Mouse (Mus musculus) ES-Bruce4 (cell line): ENCODE data around the gene Gm45713. TPM values are rescaled to one million over a fixed set of nuclear protein-coding genes. Genes with fewer than 3 reads are reported as not detected.
A peak's percentile ranks its signal among the peaks of the same experiment; 100 is the strongest.

Experiments
- H3K27ac ChIP-seq: 2 replicates; pipeline ENCODE4 v1.5.1; 2012; ENCODE audit warnings: low read length, inconsistent platforms; ENCODE audit not compliant: insufficient read depth
- H3K27me3 ChIP-seq: 2 replicates; pipeline ENCODE4 v1.6.1; 2012; ENCODE audit warnings: mild to moderate bottlenecking, low read length, inconsistent platforms; ENCODE audit not compliant: control insufficient read depth, poor library complexity, insufficient read depth, severe bottlenecking
- H3K36me3 ChIP-seq: 2 replicates; pipeline ENCODE4 v1.6.1; 2012; ENCODE audit warnings: inconsistent platforms, mild to moderate bottlenecking, low read length, moderate library complexity; ENCODE audit not compliant: control insufficient read depth, poor library complexity, insufficient read depth, severe bottlenecking
- H3K4me1 ChIP-seq: one replicate; pipeline ENCODE4 v1.8.1; 2011; ENCODE audit warnings: low read length; ENCODE audit not compliant: control insufficient read depth, insufficient read depth
- H3K4me3 ChIP-seq: 2 replicates; pipeline ENCODE4 v1.5.1; 2011; ENCODE audit warnings: low read depth, mild to moderate bottlenecking, low read length
- H3K9ac ChIP-seq: 2 replicates; pipeline ENCODE4 v1.6.1; 2012; ENCODE audit warnings: low read depth, mild to moderate bottlenecking, inconsistent platforms; ENCODE audit not compliant: poor library complexity, severe bottlenecking
- H3K9me3 ChIP-seq: replicated peaks from 2 replicates; pipeline ENCODE4 v1.6.1; 2012; ENCODE audit warnings: mild to moderate bottlenecking, low read length, inconsistent platforms; ENCODE audit not compliant: control insufficient read depth, poor library complexity, insufficient read depth, severe bottlenecking
- CTCF ChIP-seq: IDR thresholded peaks from one replicate; pipeline ENCODE4 v1.8.1; 2011; ENCODE audit warnings: low read depth, low read length
- EP300 ChIP-seq: IDR thresholded peaks from 2 replicates; pipeline ENCODE4 v1.6.1; 2011; ENCODE audit warnings: low read depth, low read length; ENCODE audit not compliant: insufficient read depth
- POLR2A ChIP-seq: IDR thresholded peaks from one replicate; pipeline ENCODE4 v1.8.1; 2011; ENCODE audit warnings: low read length; ENCODE audit not compliant: insufficient read depth
- polyA plus RNA-seq: library from polyadenylated mRNA; stranded (reverse); fragments of >200 nt; gene quantifications from 2 replicates; pipeline ENCODE4 v1.2.4, GENCODE M21; 2011; ENCODE audit warnings: low read depth; ENCODE audit not compliant: missing spikeins, insufficient read depth, insufficient read length

Gene Gm45713
- polyA plus RNA-seq, 1 experiment, result not detected

GRCm38 (mm10) chr7:45150321-45150720 lies 14.3 kb upstream of the Gm45713 start:
- H3K9ac ChIP-seq, result no peak overlapping the region

DNA sequence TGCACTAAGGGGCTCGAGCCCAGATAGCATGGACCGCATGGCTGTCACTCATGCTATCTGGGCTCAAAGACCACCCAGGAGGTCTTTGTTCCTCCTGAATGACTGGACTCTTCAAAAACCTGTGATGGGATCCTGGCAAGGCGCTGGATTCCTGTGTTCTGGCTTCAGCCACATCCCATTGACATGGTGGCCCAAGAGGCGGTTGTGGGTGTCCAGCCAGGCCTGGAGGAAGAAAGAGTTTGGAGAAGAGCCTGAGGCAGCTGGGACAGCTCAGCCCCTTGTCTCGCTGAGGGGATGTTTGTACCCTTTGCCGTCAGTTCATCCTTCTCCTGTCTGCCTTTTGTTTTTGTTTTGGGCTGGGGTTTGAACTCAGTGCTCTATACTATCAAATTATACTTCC lies 13.5 kb upstream of the Gm45713 start:
- Histone ChIP-seq H3K27me3 (no peaks in the 10 kb centered on the region), H3K4me1 (peaks cover 5% of the 10 kb centered on the region), H3K9me3 (no peaks in the 10 kb centered on the region), H3K9ac (no peak overlapping the region), H3K27ac (no peak overlapping the region), H3K36me3 (0 out of 2 replicates have a peak, but pooled peaks cover 2% of the 10 kb centered on the region), H3K4me3 (no peak overlapping the region)
- no peak for TF ChIP-seq EP300
- no peak for TF ChIP-seq CTCF
- TF ChIP-seq POLR2A, result no peak

More at GRCm38 (mm10) chr7:45150321-45150720, 14.3 kb upstream of the Gm45713 start:
- H3K36me3 ChIP-seq, result 0 out of 2 replicates have a peak, but pooled peaks cover 2% of the 10 kb centered on the region
- H3K4me1 ChIP-seq, result peaks cover 5% of the 10 kb centered on the region
- no peak overlapping the region for H3K4me3 ChIP-seq
- H3K27me3 ChIP-seq, result no peaks in the 10 kb centered on the region
- H3K9me3 ChIP-seq, result no peaks in the 10 kb centered on the region
- TF ChIP-seq EP300 (no peak), POLR2A (no peak), CTCF (no peak)
- peak overlapping the region; percentile 2; the same call in 1 of the 2 replicates for H3K27ac ChIP-seq

DNA sequence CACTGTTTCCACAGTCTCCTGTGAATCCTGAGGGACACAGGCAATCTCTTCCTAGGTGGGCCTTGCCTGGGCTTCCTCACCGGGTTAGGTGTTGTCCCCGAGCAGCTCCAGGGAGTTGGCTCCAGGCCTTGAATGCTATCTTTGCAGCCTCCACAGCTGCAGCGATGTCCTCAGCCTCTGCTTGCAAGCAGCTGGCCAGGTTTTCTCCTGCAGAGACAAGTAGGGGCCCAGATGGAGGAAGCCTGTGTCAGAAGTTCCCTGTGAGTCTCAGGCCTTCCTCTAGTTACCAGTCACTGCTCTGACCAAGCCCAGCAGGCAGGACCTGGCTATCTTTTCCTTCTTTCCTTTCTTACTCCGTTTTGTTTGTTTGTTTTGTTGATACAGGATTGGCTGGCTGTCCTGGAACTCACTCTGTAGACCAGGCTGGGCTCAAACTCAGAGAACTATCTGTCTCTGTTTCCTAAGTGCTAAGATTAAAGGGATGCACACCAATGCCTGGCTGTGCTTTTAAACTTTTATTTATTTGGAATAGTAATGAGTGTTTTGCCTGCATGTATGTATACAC lies 12.6 kb upstream of the Gm45713 start:
- Histone ChIP-seq H3K4me3 (no peak overlapping the region), H3K4me1 (peaks cover 5% of the 10 kb centered on the region), H3K9ac (no peak overlapping the region), H3K9me3 (no peaks in the 10 kb centered on the region), H3K27me3 (no peaks in the 10 kb centered on the region), H3K27ac (no peak overlapping the region), H3K36me3 (0 out of 2 replicates have a peak, but pooled peaks cover 2% of the 10 kb centered on the region)
- TF ChIP-seq EP300, result no peak
- no peak for TF ChIP-seq POLR2A
- TF ChIP-seq CTCF, result no peak

- 0 out of 2 replicates have a peak, but pooled peaks cover 2% of the 10 kb centered on the region for H3K36me3 ChIP-seq
- H3K9me3 ChIP-seq, result no peaks in the 10 kb centered on the region
- H3K9ac ChIP-seq, result no peak overlapping the region
Observed at GRCm38 (mm10) chr7:45147899-45148298, 11.9 kb upstream of the Gm45713 start.

DNA sequence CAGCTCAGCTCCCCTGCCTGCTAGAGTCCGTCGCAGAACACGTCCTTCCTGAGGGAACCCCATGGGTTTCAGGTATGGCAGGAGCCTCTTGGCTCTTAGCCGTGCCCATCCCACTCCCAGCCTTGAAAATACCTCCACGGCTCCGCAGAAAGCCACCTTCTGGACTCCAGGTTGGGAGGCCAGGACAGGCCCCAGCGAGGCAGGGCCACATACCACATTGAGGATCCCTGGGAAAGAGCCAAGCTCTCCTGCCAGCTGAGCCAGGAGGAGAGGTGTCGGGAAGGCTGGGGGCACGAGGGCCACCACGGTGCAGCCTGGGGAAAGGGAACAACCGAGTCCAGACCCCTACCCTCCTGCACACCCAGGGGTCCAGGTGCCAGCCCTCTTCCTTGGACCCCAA lies 11.2 kb upstream of the Gm45713 start:
- TF ChIP-seq CTCF (no peak), POLR2A (no peak), EP300 (no peak)
- no peaks in the 10 kb centered on the region for H3K9me3 ChIP-seq
- 0 out of 2 replicates have a peak, but pooled peaks cover 2% of the 10 kb centered on the region for H3K36me3 ChIP-seq
- H3K9ac ChIP-seq, result no peak overlapping the region
- no peak overlapping the region for H3K27ac ChIP-seq
- no peak overlapping the region for H3K4me3 ChIP-seq
- no peaks in the 10 kb centered on the region for H3K27me3 ChIP-seq
- peaks cover 5% of the 10 kb centered on the region for H3K4me1 ChIP-seq

More at GRCm38 (mm10) chr7:45147899-45148298, 11.9 kb upstream of the Gm45713 start:
- no peak for TF ChIP-seq CTCF
- TF ChIP-seq POLR2A, result no peak
- TF ChIP-seq EP300, result no peak
- peaks cover 5% of the 10 kb centered on the region for H3K4me1 ChIP-seq
- H3K4me3 ChIP-seq, result no peak overlapping the region
- no peak overlapping the region for H3K27ac ChIP-seq
- no peaks in the 10 kb centered on the region for H3K27me3 ChIP-seq

- Histone ChIP-seq H3K36me3 (0 out of 2 replicates have a peak, but pooled peaks cover 6% of the 10 kb centered on the region), H3K4me3 (no peak overlapping the region), H3K9me3 (no peaks in the 10 kb centered on the region), H3K27ac (no peak overlapping the region), H3K4me1 (no peaks in the 10 kb centered on the region), H3K9ac (no peak overlapping the region), H3K27me3 (no peaks in the 10 kb centered on the region)
- TF ChIP-seq EP300, result no peak
- no peak for TF ChIP-seq CTCF
- TF ChIP-seq POLR2A, result no peak
Observed at GRCm38 (mm10) chr7:45145460-45145859, 9.4 kb upstream of the Gm45713 start.
